Mouse (Mus musculus) sigmoid colon, adult 10 weeks (tissue): ENCODE results near the gene Prss27. TPM values are rescaled to one million over a fixed set of nuclear protein-coding genes. Genes with fewer than 3 reads are reported as not detected.

Experiments used
- polyA plus RNA-seq: library from polyadenylated mRNA; stranded (reverse); fragments of 350-450 nt; fragmentation: Illumina TruSeq; extraction: RNeasy Lipid Tissue Mini Kit (QIAGEN cat#74804); gene quantifications from one replicate; pipeline ENCODE4 v1.2.3, GENCODE M21; 2014; ENCODE audit warnings: low read depth, low replicate concordance

The Prss27 gene
- polyA plus RNA-seq: not detected

DNA sequence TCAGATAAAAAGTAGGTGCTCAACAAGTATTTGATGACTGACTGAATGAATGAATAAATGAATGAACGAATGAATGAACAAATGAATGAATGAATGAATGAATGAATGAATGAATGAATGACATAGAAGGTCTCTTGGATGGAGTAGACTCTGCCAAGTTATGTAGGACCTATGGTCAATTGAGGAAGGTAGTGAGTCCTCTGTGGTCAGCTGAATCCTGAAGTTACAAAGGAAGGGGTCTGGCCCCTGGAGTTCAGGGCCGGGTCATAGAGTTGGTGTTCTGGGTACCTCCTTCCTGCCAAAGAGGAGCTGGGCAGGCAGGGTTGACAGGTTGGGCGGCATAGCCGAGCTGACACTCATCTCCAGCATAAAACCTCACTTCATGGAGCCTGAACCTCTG is at the start of gene Prss27:
Gene Prss27 (plus strand): TSS at position 301 of the 400 bp plus-strand sequence.

DNA sequence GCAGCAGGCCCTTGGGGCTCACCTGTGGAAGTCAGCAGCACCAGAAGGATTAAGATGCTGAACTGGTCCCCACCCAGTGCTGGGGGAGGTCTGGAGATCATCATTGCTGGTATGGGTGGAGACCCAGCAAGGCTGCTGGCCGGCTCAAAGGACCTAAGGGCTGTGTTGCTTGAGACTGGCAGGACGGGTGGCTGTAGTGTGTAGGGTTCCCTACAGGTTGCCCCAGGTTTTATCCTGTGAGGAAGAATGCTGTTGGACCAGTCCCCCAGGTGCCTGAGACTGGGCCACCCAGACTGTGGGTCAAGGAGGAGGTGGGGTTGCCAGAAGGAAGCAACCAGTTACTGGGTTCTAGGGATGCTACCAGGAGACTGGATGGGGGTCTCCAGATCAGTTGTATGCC is 40.0 kb upstream of the Prss27 start, which contains the start of gene Prss22:
Gene Prss22 (minus strand): TSS at position 200 of the 400 bp plus-strand sequence.

DNA sequence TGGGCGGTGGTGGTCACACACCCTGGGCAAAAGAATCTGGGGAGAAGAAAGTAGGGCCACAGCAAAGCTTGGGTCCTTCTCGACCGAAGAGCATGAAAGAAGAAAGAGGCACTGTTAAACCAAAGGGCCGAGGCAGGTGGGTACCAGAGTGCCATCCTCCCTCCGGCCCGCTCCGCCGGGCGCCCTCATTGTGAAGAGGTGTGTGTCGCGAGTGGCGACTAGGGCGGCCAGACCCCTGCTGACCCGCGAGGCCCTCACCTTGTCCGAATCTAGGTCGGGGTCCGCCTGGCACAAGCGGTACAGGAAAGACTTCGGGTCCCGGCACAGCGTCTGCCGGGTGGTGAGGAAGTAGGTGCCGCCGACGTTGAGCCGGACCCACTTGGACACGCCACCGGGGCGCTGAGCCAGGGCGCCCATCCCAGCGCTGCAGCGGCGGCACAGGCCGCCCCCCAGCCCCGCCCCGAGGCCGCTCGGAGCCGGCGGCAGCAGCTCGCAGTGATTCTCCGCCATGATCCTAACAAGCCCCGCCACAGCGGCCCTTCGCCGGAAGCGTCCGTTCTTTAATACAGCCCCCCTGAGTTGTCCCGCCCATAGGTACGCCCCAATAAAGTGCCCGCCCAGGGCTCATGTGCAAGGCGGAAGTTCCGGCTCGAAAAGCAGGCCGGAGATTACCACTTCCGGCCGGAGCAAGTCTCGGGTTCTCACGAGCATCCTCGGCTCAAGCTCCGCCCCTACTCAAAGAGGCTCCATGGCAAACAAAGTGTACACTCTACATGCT is 35.2 kb downstream of the Prss27 start, which contains the start of gene Kctd5:
Gene Kctd5 (minus strand): TSS at position 567 of the 778 bp plus-strand sequence.

Other genes with a start within 250 kb of the Prss27 start
- 275 TPM for gene Srrm2, start 247.6 kb upstream of the Prss27 start, polyA plus RNA-seq
- 15.1 TPM for gene Elob, start 209.0 kb upstream of the Prss27 start, polyA plus RNA-seq
- gene Prss33, start 202.1 kb upstream of the Prss27 start, polyA plus RNA-seq: not detected
- 115 TPM for gene Prss32, start 194.3 kb upstream of the Prss27 start, polyA plus RNA-seq
- 1.9 TPM for gene Prss41, start 194.0 kb upstream of the Prss27 start, polyA plus RNA-seq
- gene Prss21, start 170.1 kb upstream of the Prss27 start, polyA plus RNA-seq: not detected
- not detected for gene Dcpp1, start 157.3 kb upstream of the Prss27 start, polyA plus RNA-seq
- not detected for gene Dcpp2, start 157.3 kb upstream of the Prss27 start, polyA plus RNA-seq
- gene Dcpp3, start 120.7 kb upstream of the Prss27 start, polyA plus RNA-seq: not detected
- gene Sbp, start 96.5 kb upstream of the Prss27 start, polyA plus RNA-seq: not detected
- not detected for gene Sbpl, start 82.9 kb upstream of the Prss27 start, polyA plus RNA-seq
- gene Prss30, start 57.6 kb upstream of the Prss27 start, polyA plus RNA-seq: 32.7 TPM
- gene Prss22, start 40.0 kb upstream of the Prss27 start, polyA plus RNA-seq: not detected
- gene Kctd5, start 35.3 kb downstream of the Prss27 start, polyA plus RNA-seq: 96.7 TPM
- gene Pdpk1, start 112.8 kb downstream of the Prss27 start, polyA plus RNA-seq: 58.3 TPM
- 1.7 TPM for gene Amdhd2, start 125.6 kb downstream of the Prss27 start, polyA plus RNA-seq
- 41.7 TPM for gene Atp6v0c, start 131.6 kb downstream of the Prss27 start, polyA plus RNA-seq
- gene Tbc1d24, start 167.4 kb downstream of the Prss27 start, polyA plus RNA-seq: 21.1 TPM
- gene Ntn3, start 171.4 kb downstream of the Prss27 start, polyA plus RNA-seq: 0.16 TPM
- gene Tedc2, start 182.7 kb downstream of the Prss27 start, polyA plus RNA-seq: 2.2 TPM
- gene Ccnf, start 213.3 kb downstream of the Prss27 start, polyA plus RNA-seq: 0.98 TPM